Mouse (Mus musculus): ENCODE data around the gene Adora2a.
"Not testable (repeated sequence)": the region's sequence is repeated elsewhere in the genome, so short reads cannot be mapped to it uniquely, and the experiment has no call there.

Adora2a gene

GRCm38 (mm10) chr10:75314190-75314980 is 2.3 kb upstream of the Adora2a start:
- no peak for DNase-seq

GRCm38 (mm10) chr10:75315756-75316155 is 921 bp upstream of the Adora2a start:
- no peak for DNase-seq

- DNase-seq = no peak
Measured at GRCm38 (mm10) chr10:75316472-75316871, 205 bp upstream of the Adora2a start.

GRCm38 (mm10) chr10:75316908-75317761 is 458 bp downstream of the Adora2a start:
- DNase-seq = peak; percentile 26

- no peak for DNase-seq
Measured at GRCm38 (mm10) chr10:75318206-75318605, 1.5 kb downstream of the Adora2a start.

- DNase-seq = no peak
Measured at GRCm38 (mm10) chr10:75320321-75320720, 3.6 kb downstream of the Adora2a start.

GRCm38 (mm10) chr10:75322966-75323365 is 6.3 kb downstream of the Adora2a start:
- DNase-seq = no peak

GRCm38 (mm10) chr10:75323986-75324385 is 7.3 kb downstream of the Adora2a start:
- no peak for DNase-seq

GRCm38 (mm10) chr10:75324391-75324790 is 7.7 kb downstream of the Adora2a start:
- no peak for DNase-seq

GRCm38 (mm10) chr10:75325821-75326220 is 9.1 kb downstream of the Adora2a start:
- no peak for DNase-seq

GRCm38 (mm10) chr10:75326553-75326952 is 9.9 kb downstream of the Adora2a start:
- no peak for DNase-seq

GRCm38 (mm10) chr10:75327081-75327480 is 10.4 kb downstream of the Adora2a start:
- DNase-seq = no peak

GRCm38 (mm10) chr10:75328201-75328704 is 11.6 kb downstream of the Adora2a start:
- DNase-seq = no peak

- DNase-seq = no peak
Measured at GRCm38 (mm10) chr10:75332268-75332667, 15.6 kb downstream of the Adora2a start.

- DNase-seq = peak; percentile 26
Measured at GRCm38 (mm10) chr10:75333176-75333776, 16.6 kb downstream of the Adora2a start.

- DNase-seq = no peak
Measured at GRCm38 (mm10) chr10:75334175-75334574, 17.5 kb downstream of the Adora2a start.

- DNase-seq = no peak
Measured at GRCm38 (mm10) chr10:75335075-75335474, 18.4 kb downstream of the Adora2a start.

GRCm38 (mm10) chr10:75337231-75337630 is 20.6 kb downstream of the Adora2a start:
- no peak for DNase-seq

GRCm38 (mm10) chr10:75338852-75339251 is 22.2 kb downstream of the Adora2a start:
- DNase-seq = no peak

- DNase-seq = no peak
Measured at GRCm38 (mm10) chr10:75339377-75339776, 22.7 kb downstream of the Adora2a start.

GRCm38 (mm10) chr10:75341936-75342335 is 25.3 kb downstream of the Adora2a start:
- no peak for DNase-seq

- DNase-seq = not testable (repeated sequence)
Measured at GRCm38 (mm10) chr10:75344563-75344962, 27.9 kb downstream of the Adora2a start.

GRCm38 (mm10) chr10:75345265-75345664 is 28.6 kb downstream of the Adora2a start:
- no peak for DNase-seq

Measured in cerebellum, adult 11 months (tissue).